Mouse (Mus musculus) CD4-positive, CD25-positive, alpha-beta regulatory T cell, adult 9 weeks (primary cell): Measurements from ENCODE around the gene Helz2. TPM values are rescaled to one million over a fixed set of nuclear protein-coding genes. Genes with fewer than 3 reads are reported as not detected.

Experiments
- polyA plus RNA-seq: library from polyadenylated mRNA; unstranded; fragments of 100-300 nt; shearing (Covaris generic); gene quantifications from one replicate; pipeline ENCODE4 v1.2.1, GENCODE M21; 2017

Gene Helz2
- 25.0 TPM for polyA plus RNA-seq

GRCm38 (mm10) chr2:181241602-181242313, at the start of gene Helz2:
Helz2 (minus strand) TSS chr2:181242027.

GRCm38 (mm10) chr2:181287958-181288350, 46.1 kb upstream of the Helz2 start, which contains the start of gene Gmeb2:
Gmeb2 (minus strand) TSS chr2:181288035.

DNA sequence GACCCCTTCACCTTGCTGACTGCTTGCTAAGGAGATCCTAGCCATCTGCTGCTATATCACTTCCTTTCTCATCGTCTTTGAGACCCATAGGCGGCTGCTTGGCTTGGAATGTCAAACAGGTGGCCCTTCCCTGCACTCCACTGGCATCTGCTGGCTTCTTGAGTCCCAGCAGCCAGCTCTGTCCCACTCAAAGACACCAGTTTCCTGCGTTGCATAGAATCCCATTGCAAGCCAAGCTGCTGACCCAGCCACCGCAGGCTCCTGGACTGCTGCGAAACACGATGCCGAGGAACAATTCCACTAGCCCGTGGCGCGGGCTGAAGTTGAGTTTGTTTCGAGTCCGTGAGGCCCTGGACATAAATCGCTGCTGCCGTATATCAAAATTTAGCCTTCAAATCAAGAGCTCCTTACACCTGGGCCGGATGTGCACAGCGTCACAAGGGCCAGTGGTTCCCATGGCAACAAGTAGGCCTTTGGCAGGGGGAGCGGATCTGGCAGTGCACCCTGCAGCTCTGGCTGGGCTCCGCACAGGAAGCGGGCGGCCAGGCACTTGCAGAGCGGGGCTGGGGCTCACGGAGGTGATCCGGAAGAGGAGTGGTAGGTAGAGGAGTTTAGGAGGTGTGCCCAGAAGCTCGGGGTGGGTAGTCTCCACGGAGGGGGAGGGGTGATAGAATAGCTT, 22.1 kb downstream of the Helz2 start, which contains the start of gene Fndc11:
Gene Fndc11, plus strand, starts transcription at position 476 of the 679 bp plus-strand sequence.

DNA sequence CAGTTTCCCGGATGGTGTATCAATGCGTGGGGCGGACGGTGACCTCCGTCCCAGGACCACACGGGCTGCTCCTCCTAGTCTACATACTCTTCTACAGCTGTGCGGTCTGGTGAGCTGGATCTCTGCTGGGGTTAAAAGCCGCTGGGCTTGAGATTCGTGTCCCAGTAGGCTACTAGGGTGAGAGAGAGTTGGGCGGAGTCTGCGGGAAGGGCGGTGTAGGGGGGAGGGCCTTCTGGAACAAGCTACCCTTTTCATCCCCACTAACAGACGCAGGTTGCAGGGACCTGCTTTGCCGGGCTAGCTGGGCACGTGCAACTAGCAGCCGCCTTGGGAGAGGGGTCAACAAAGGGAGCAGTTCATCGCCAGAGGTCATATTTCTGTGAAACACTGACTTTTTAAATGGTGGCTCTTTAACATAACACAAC, 28.8 kb downstream of the Helz2 start, which contains the start of gene Srms:
Gene Srms, minus strand, starts transcription at position 165 of the 425 bp plus-strand sequence.

GRCm38 (mm10) chr2:181202422-181202821, 39.4 kb downstream of the Helz2 start, which contains the start of gene Ptk6:
Ptk6 (minus strand) TSS chr2:181202789.

DNA sequence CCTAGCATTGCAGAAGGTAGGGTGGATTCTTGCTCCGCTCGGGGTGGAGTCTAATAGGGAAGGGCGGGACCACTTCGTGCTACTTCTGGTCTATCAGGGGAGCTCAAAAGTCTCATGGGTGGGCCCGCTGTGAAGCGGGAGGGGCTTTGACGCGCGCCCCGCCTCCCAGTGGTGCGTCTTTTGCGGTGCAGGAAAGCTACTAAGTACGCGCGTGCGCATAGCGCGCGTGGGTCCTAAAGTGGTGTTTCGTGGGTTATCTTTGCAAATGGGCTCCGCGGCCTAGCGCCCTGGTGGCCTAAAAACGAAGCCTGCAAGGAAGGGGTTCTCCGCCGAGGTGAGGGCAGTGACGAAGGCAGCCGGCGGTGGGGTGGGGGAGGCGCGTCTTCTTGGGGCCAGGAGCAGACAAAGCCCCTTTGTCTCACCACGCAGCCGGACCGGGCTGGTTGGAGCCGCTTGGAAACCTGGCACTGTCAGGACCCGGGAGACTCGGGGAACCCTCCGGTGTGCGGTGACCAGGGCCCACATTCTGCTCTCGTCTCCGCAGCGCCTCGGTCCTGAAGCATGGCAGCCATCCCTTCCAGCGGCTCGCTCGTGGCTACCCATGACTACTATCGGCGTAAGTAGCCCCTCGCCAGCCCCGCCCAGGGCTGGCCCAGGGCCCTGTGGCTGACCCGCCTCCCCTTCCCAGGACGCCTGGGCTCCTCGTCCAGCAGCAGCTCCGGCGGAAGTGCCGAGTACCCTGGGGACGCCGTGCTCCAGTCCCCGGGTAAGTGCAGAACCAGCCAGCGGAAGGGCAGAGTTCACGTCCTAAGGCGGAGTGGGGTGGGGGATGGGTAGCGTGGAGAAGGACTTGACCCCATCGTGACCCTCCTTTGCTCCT, 54.5 kb downstream of the Helz2 start, which contains the start of gene Ppdpf:
Gene Ppdpf, plus strand, starts transcription at position 127 of the 880 bp plus-strand sequence.

Other genes with a start within 250 kb of the Helz2 start
- not detected for gene Chrna4, start 198.5 kb downstream of the Helz2 start, polyA plus RNA-seq
- not detected for gene Kcnq2, start 106.7 kb downstream of the Helz2 start, polyA plus RNA-seq
- not detected for gene Eef1a2, start 85.0 kb downstream of the Helz2 start, polyA plus RNA-seq
- 356 TPM for gene Ppdpf, start 54.8 kb downstream of the Helz2 start, polyA plus RNA-seq
- not detected for gene Ptk6, start 39.2 kb downstream of the Helz2 start, polyA plus RNA-seq
- 1.1 TPM for gene Srms, start 28.8 kb downstream of the Helz2 start, polyA plus RNA-seq
- gene Fndc11, start 22.0 kb downstream of the Helz2 start, polyA plus RNA-seq, result not detected
- 9.9 TPM for gene Gmeb2, start 46.0 kb upstream of the Helz2 start, polyA plus RNA-seq
- gene Stmn3, start 72.5 kb upstream of the Helz2 start, polyA plus RNA-seq, result 0.25 TPM
- gene Rtel1, start 77.7 kb upstream of the Helz2 start, polyA plus RNA-seq, result 68.3 TPM
- 76.0 TPM for gene Zgpat, start 122.9 kb upstream of the Helz2 start, polyA plus RNA-seq
- 162 TPM for gene Arfrp1, start 123.4 kb upstream of the Helz2 start, polyA plus RNA-seq
- gene Lime1, start 138.1 kb upstream of the Helz2 start, polyA plus RNA-seq, result 343 TPM
- 1.5 TPM for gene Zbtb46, start 217.4 kb upstream of the Helz2 start, polyA plus RNA-seq